Mouse (Mus musculus): ENCODE measurements at regions not wholly inside any gene's neighbourhood (a gene's known extent, or its start where the extent isn't known, plus 50 kb on each side); places are given as distances from the start of the nearest gene placed in this dataset.

DNA sequence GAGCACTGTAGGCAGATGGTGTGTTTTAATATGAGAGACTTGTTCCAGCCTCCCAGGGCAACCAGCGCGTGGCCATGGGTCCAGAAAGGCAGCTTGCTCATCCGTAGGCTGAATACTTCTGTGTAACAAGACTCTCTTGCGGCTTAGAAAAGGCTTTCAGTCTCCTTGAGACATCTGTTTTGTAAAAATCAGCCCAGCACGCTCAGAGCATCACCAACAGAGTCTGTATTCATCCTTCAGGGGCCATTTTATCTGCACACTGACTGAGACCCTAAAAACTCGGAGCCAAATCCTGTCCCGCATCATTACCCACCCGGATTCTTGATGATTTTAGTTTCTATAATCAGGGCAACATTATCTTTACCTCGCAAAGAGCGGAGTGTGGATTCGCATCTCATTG is 396.4 kb upstream of the Klf4 start:
- TF ChIP-seq POLR2A (IDR thresholded peaks at IDR 0.05; ENCODE audit: borderline replicate concordance, extremely low read depth, insufficient read depth, insufficient read length, poor library complexity, severe bottlenecking) (no peak), CTCF (IDR thresholded peaks at IDR 0.05; ENCODE audit: borderline replicate concordance, extremely low read depth, insufficient read depth, insufficient read length) (no peak)

All from brain, embryonic 14.5 days (tissue).